Mouse (Mus musculus): ENCODE data around the gene Retsat. TPM values are rescaled to one million over a fixed set of nuclear protein-coding genes. Genes with fewer than 3 reads are reported as not detected.

Gene Retsat
- polyA plus RNA-seq, 1 experiment: 14.9 TPM

DNA sequence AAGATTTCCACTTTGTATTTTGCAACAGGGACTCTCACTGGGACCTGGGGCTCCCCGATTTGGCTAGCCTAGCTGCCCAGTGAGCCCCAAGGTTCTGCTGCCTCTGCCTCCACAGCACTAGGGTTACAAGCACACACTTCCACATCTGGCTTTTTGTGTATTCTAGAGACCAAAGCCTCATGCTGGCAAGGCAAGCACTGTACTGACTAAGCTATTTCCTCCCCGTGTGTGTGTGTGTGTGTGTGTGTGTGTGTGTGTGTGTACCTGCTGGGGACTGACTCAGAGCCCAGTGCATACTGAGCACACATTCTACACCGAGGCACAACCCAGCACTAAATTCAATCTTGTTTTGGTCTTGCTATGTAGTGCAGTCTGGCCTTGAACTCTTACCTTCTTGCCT, 11.6 kb upstream of the Retsat start:
- no peak overlapping the region for H3ac ChIP-seq (ENCODE audit: control insufficient read depth, insufficient read length)
- H3K79me2 ChIP-seq (ENCODE audit: control insufficient read depth, insufficient read depth): no peaks in the 10 kb centered on the region
- H3K36me3 ChIP-seq (ENCODE audit: control insufficient read depth, insufficient read depth): no peaks in the 10 kb centered on the region
- H3K4me2 ChIP-seq (ENCODE audit: low read depth): no peak overlapping the region
- no peak overlapping the region for H3K4me3 ChIP-seq
- no peak for TF ChIP-seq TCF12 (IDR thresholded peaks at IDR 0.05; ENCODE audit: insufficient read depth, poor library complexity, severe bottlenecking)
- TF ChIP-seq REST (IDR thresholded peaks at IDR 0.05; ENCODE audit: insufficient read depth, insufficient read length): no peak
- TF ChIP-seq POLR2A (IDR thresholded peaks at IDR 0.05; ENCODE audit: insufficient read length, low read depth): no peak
- no peak for TF ChIP-seq E2F4 (IDR thresholded peaks at IDR 0.05; ENCODE audit: insufficient read depth)
- TF ChIP-seq POLR2AphosphoS2 (IDR thresholded peaks at IDR 0.05; ENCODE audit: insufficient read length, low read depth): no peak
- TF ChIP-seq SRF (IDR thresholded peaks at IDR 0.05; ENCODE audit: control insufficient read depth, insufficient read length, low read depth): no peak
- no peak for TF ChIP-seq USF1 (IDR thresholded peaks at IDR 0.05; ENCODE audit: low read depth)
- no peak for TF ChIP-seq MAX (IDR thresholded peaks at IDR 0.05; ENCODE audit: low read depth)
- no peaks in the 10 kb centered on the region for H3K27me3 ChIP-seq (ENCODE audit: control insufficient read depth, insufficient read depth, insufficient read length)

DNA sequence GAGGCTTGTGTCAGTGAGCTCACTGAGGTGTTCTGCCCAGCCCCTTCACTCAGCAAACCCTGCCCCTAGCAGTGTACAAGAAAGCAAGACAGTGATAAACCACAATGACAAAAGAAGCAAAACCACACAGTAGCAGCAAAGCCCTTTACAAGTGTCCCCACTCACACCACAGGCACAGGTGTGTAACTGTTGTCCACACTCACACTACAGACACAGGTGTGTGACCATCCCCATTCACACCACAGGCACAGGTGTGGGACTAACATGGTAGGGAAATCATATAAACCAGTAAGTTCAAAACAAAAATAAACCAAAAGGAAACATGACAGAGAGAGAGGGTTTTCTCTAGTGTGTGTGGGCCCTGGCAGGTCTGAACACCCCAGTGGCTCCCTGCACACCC, 10.0 kb upstream of the Retsat start:
- no peaks in the 10 kb centered on the region for H3K79me2 ChIP-seq (ENCODE audit: control insufficient read depth, insufficient read depth)
- no peaks in the 10 kb centered on the region for H3K36me3 ChIP-seq (ENCODE audit: control insufficient read depth, insufficient read depth)
- no peak overlapping the region for H3K4me3 ChIP-seq
- H3K4me2 ChIP-seq (ENCODE audit: low read depth): no peak overlapping the region
- no peak overlapping the region for H3ac ChIP-seq (ENCODE audit: control insufficient read depth, insufficient read length)
- TF ChIP-seq MYOG (IDR thresholded peaks at IDR 0.05; ENCODE audit: control insufficient read depth in 1 of 3, insufficient read depth in 1 of 3, insufficient read length in 2 of 3, low read depth in 2 of 3) (peak in 1 of 3 experiments; percentile 55), USF1 (IDR thresholded peaks at IDR 0.05; ENCODE audit: low read depth) (no peak), MAX (IDR thresholded peaks at IDR 0.05; ENCODE audit: low read depth) (no peak), MYOD1 (IDR thresholded peaks at IDR 0.05; ENCODE audit: control insufficient read depth in 1 of 3, insufficient read length in 2 of 3, low read depth in 2 of 3) (peak in 2 of 3 experiments; percentile 37 to 61), TCF3 (IDR thresholded peaks at IDR 0.05; ENCODE audit: insufficient read length, low read depth) (peak; percentile 50)
- no peaks in the 10 kb centered on the region for H3K27me3 ChIP-seq (ENCODE audit: control insufficient read depth, insufficient read depth, insufficient read length)

DNA sequence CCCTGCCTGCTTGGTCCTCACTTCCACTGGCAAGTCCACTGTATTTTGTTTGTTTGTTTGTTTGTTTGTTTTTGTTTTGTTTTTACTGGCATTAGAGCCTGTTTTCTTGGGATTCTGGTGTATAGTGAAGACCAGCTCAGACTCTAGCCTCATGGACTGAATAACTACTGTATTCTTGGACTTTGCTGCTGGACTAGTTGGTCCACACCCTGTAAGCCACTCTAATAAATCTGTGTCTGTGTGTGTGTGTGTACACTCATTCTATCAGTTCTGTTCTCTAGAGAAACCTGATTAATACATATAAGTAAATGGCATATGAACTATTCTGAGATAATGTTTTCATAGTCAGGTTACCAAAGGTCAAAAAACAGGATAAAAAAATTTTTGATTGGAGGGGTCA, 8.2 kb upstream of the Retsat start:
- no peaks in the 10 kb centered on the region for H3K36me3 ChIP-seq (ENCODE audit: control insufficient read depth, insufficient read depth)
- no peak overlapping the region for H3K4me2 ChIP-seq (ENCODE audit: low read depth)
- no peak overlapping the region for H3K4me3 ChIP-seq
- H3ac ChIP-seq (ENCODE audit: control insufficient read depth, insufficient read length): no peak overlapping the region
- H3K79me2 ChIP-seq (ENCODE audit: control insufficient read depth, insufficient read depth): no peaks in the 10 kb centered on the region
- TF ChIP-seq TCF12 (IDR thresholded peaks at IDR 0.05; ENCODE audit: insufficient read depth, poor library complexity, severe bottlenecking) (no peak), REST (IDR thresholded peaks at IDR 0.05; ENCODE audit: insufficient read depth, insufficient read length) (no peak), E2F4 (IDR thresholded peaks at IDR 0.05; ENCODE audit: insufficient read depth) (no peak), USF1 (IDR thresholded peaks at IDR 0.05; ENCODE audit: low read depth) (no peak), CEBPB (IDR thresholded peaks at IDR 0.05; ENCODE audit: insufficient read depth, poor library complexity, severe bottlenecking) (no peak), POLR2A (IDR thresholded peaks at IDR 0.05; ENCODE audit: insufficient read length, low read depth) (no peak), SRF (IDR thresholded peaks at IDR 0.05; ENCODE audit: control insufficient read depth, insufficient read length, low read depth) (no peak), MYOG (IDR thresholded peaks at IDR 0.05; ENCODE audit: control insufficient read depth in 1 of 3, insufficient read depth in 1 of 3, insufficient read length in 2 of 3, low read depth in 2 of 3) (no peak), MAX (IDR thresholded peaks at IDR 0.05; ENCODE audit: low read depth) (no peak), TCF3 (IDR thresholded peaks at IDR 0.05; ENCODE audit: insufficient read length, low read depth) (no peak), POLR2AphosphoS2 (IDR thresholded peaks at IDR 0.05; ENCODE audit: insufficient read length, low read depth) (no peak), MYOD1 (IDR thresholded peaks at IDR 0.05; ENCODE audit: control insufficient read depth in 1 of 3, insufficient read length in 2 of 3, low read depth in 2 of 3) (no peak)
- no peaks in the 10 kb centered on the region for H3K27me3 ChIP-seq (ENCODE audit: control insufficient read depth, insufficient read depth, insufficient read length)

DNA sequence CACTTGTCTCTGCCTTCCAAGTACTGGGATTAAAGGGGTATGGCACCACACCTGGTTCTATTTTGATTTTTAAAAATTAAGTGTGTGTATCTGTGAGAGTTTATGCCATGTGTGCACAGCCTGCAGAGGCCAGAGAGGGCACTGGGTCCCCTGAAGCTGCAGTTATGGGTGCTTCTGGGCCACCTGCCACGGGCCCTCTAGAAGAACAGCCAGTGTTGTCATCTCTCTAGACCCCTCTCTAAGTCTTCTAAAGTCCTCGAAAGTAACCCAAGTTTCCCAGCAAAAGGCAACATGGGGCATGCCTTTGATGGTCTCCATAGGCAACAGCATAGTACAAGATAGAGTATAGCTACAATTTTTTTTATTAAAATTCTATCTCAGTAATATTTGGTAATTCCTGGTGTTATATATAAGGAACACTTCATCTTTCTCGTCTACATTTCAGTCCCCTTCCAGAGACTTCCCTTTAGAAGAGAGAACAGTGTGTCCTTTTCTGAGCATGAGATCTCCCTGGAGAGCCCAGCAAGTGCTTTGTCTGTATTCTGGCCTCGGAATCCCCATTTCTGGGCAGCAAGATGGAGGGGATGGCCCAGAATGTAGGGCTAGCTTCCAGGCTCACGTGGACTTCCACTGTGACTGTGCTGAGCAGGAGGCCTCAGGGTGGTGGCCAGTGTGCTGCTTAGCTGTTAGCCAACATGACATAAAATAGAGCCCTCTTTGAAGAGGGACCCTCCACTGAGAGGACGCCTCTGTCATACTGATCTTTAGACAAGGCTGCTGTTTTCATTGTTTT, 5.1 kb upstream of the Retsat start:
- H3ac ChIP-seq (ENCODE audit: control insufficient read depth, insufficient read length): no peak overlapping the region
- no peaks in the 10 kb centered on the region for H3K27me3 ChIP-seq (ENCODE audit: control insufficient read depth, insufficient read depth, insufficient read length)
- H3K79me2 ChIP-seq (ENCODE audit: control insufficient read depth, insufficient read depth): no peaks in the 10 kb centered on the region
- no peak overlapping the region for H3K4me3 ChIP-seq
- no peak overlapping the region for H3K4me2 ChIP-seq (ENCODE audit: low read depth)
- H3K36me3 ChIP-seq (ENCODE audit: control insufficient read depth, insufficient read depth): no peaks in the 10 kb centered on the region
- no peak for TF ChIP-seq MYOG (IDR thresholded peaks at IDR 0.05; ENCODE audit: control insufficient read depth in 1 of 3, insufficient read depth in 1 of 3, insufficient read length in 2 of 3, low read depth in 2 of 3)
- TF ChIP-seq MAX (IDR thresholded peaks at IDR 0.05; ENCODE audit: low read depth): no peak
- TF ChIP-seq POLR2AphosphoS2 (IDR thresholded peaks at IDR 0.05; ENCODE audit: insufficient read length, low read depth): no peak
- TF ChIP-seq TCF12 (IDR thresholded peaks at IDR 0.05; ENCODE audit: insufficient read depth, poor library complexity, severe bottlenecking): no peak
- no peak for TF ChIP-seq REST (IDR thresholded peaks at IDR 0.05; ENCODE audit: insufficient read depth, insufficient read length)
- no peak for TF ChIP-seq POLR2A (IDR thresholded peaks at IDR 0.05; ENCODE audit: insufficient read length, low read depth)

DNA sequence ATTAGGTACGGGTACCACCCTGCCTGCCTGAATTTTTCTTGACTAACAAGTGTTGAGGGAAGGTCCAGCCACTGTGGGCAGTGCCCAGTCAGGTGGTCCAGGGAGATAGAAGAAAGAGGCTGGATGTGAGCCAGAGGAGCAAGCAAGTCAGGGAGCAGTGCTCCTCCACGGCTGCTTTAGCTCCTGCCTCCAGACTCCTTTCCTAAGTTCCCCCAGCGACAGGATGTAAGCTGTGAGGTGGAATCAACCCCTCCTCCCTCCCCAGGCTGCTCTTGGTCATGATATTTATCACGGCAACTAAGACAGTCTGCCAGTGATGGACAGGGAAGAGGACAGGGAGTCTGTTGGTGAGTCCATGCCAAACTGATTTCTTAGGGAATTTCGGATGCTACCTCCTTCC, 4.4 kb upstream of the Retsat start:
- Histone ChIP-seq H3K4me2 (ENCODE audit: low read depth) (no peak overlapping the region), H3K4me3 (no peak overlapping the region), H3K36me3 (ENCODE audit: control insufficient read depth, insufficient read depth) (no peaks in the 10 kb centered on the region), H3K79me2 (ENCODE audit: control insufficient read depth, insufficient read depth) (no peaks in the 10 kb centered on the region), H3K27me3 (ENCODE audit: control insufficient read depth, insufficient read depth, insufficient read length) (no peaks in the 10 kb centered on the region), H3ac (ENCODE audit: control insufficient read depth, insufficient read length) (no peak overlapping the region)
- TF ChIP-seq E2F4 (IDR thresholded peaks at IDR 0.05; ENCODE audit: insufficient read depth) (no peak), SRF (IDR thresholded peaks at IDR 0.05; ENCODE audit: control insufficient read depth, insufficient read length, low read depth) (no peak), CEBPB (IDR thresholded peaks at IDR 0.05; ENCODE audit: insufficient read depth, poor library complexity, severe bottlenecking) (no peak), TCF12 (IDR thresholded peaks at IDR 0.05; ENCODE audit: insufficient read depth, poor library complexity, severe bottlenecking) (no peak), POLR2A (IDR thresholded peaks at IDR 0.05; ENCODE audit: insufficient read length, low read depth) (no peak), MYOD1 (IDR thresholded peaks at IDR 0.05; ENCODE audit: control insufficient read depth in 1 of 3, insufficient read length in 2 of 3, low read depth in 2 of 3) (no peak), MYOG (IDR thresholded peaks at IDR 0.05; ENCODE audit: control insufficient read depth in 1 of 3, insufficient read depth in 1 of 3, insufficient read length in 2 of 3, low read depth in 2 of 3) (no peak), REST (IDR thresholded peaks at IDR 0.05; ENCODE audit: insufficient read depth, insufficient read length) (no peak), POLR2AphosphoS2 (IDR thresholded peaks at IDR 0.05; ENCODE audit: insufficient read length, low read depth) (no peak), USF1 (IDR thresholded peaks at IDR 0.05; ENCODE audit: low read depth) (no peak), TCF3 (IDR thresholded peaks at IDR 0.05; ENCODE audit: insufficient read length, low read depth) (no peak), MAX (IDR thresholded peaks at IDR 0.05; ENCODE audit: low read depth) (no peak)
